In the genomic region with DNA sequence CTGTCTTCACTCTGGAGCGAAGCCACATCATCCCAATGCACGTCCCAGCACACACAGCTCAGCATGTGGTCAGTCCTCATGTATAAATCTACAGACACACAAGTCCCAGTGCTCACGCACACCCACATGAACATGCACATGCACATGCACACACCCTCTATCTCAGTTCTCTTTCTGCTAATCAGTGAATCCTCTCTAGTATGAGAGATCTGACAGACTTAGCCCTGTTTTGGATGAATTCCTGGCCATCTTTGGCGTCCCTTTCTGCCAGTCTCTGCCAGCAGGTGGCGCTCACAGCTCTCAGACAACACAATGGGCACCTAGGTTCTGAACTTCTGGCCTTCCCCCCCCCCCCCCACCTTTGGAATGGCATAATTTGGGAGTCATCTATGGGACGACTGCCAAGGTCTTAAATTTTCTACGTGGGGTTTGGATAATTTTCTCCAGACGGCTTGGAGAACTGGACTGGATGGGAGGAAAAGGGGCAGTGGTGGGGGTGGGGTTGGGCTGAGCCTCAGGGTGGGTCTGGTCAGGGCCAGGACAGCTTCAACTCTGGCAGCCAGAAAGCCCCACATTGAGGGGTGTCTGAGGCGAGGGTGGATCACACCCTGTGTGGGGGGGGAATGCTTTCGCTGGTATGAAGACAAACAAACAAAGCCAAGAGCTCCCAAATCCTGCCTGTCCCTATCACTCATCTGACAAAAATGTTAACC, we compare ENCODE assay signal across 9 mouse cellular contexts.
DNase-seq lines count a peak whose midpoint lies in the region; ATAC-seq and TF ChIP-seq lines count a peak whose summit lies in the region.
"Had no signal": no experiment of that assay in that cellular context is flagged by ENCODE, and none has a peak within 500 bp of the region (broad histone marks: within the 10 kb centered on the region; RNA-seq: fewer than 3 reads in every experiment).

No protein-coding gene starts in this region.

- H3K4me3 ChIP-seq in midbrain, embryonic 11.5 days (ENCODE audit: low read depth, low read length): no peak overlapping the region
- no peak overlapping the region for H3K4me3 ChIP-seq in small intestine, adult 2 months (ENCODE audit: low read depth, low read length)

- H3K27ac ChIP-seq in midbrain, embryonic 11.5 days (ENCODE audit: low read depth, low read length): no peak overlapping the region
- no peak overlapping the region for H3K27ac ChIP-seq in small intestine, adult 2 months (ENCODE audit: insufficient read depth, low read depth, low read length)
- H3K27ac ChIP-seq: macrophage had no signal

- DNase-seq in R1 (ENCODE audit: low read depth, low spot score): peak; percentile 64
- peak; percentile 88 for DNase-seq in cerebellum, adult 9-10 months
- peak; percentile 42 to 74 for DNase-seq in frontal cortex, postnatal 14 days (ENCODE audit: low spot score in 2 of 2)
- DNase-seq in induced T-regulatory cell, adult 2 months (ENCODE audit: low read depth): peak; percentile 76
- peak; percentile 73 to 78 for DNase-seq in left cerebral cortex, postnatal 10 days (ENCODE audit: extremely low spot score in 1 of 2, low spot score in 2 of 2)
- DNase-seq in midbrain, embryonic 11.5 days (ENCODE audit: low spot score, missing footprints): peak; percentile 99

- no peaks in the 10 kb centered on the region for H3K4me1 ChIP-seq in midbrain, embryonic 11.5 days (ENCODE audit: control insufficient read depth, insufficient read depth, low read length)
- peaks cover 2% of the 10 kb centered on the region; the same call in 1 of the 2 replicates for H3K4me1 ChIP-seq in small intestine, adult 2 months (ENCODE audit: control insufficient read depth, insufficient read depth, insufficient read length, low read length)

- no peak overlapping the region for H3K4me2 ChIP-seq in midbrain, embryonic 11.5 days

- H3K9me3 ChIP-seq in midbrain, embryonic 11.5 days (ENCODE audit: control insufficient read depth, low read length): no peaks in the 10 kb centered on the region

- H3K36me3 ChIP-seq in midbrain, embryonic 11.5 days (ENCODE audit: control insufficient read depth, insufficient read depth, low read length): no peaks in the 10 kb centered on the region
- no peaks in the 10 kb centered on the region for H3K36me3 ChIP-seq in small intestine, adult 2 months (ENCODE audit: control insufficient read depth, insufficient read depth, low read length)

- intact Hi-C loops in left cerebral cortex, postnatal 10 days (cut with DNase I): loop anchor here (2.0 kb wide), 2 partner anchors 338 to 508 kb away; no protein-coding TSS in a partner anchor

- WGBS in midbrain, embryonic 11.5 days: 19% methylated on average over 10 of the region's 10 CpGs
- 28% methylated on average over 10 of the region's 10 CpGs for WGBS in small intestine, adult 2 months

- H3K27me3 ChIP-seq in midbrain, embryonic 11.5 days (ENCODE audit: control insufficient read depth, insufficient read depth, low read length): peaks cover 95% of the 10 kb centered on the region
- no peaks in the 10 kb centered on the region for H3K27me3 ChIP-seq in small intestine, adult 2 months (ENCODE audit: control insufficient read depth, insufficient read depth, low read length)

- ATAC-seq in midbrain, embryonic 11.5 days (ENCODE audit: low FRiP score): peak; percentile 67
- no peak for ATAC-seq in erythroblast, adult 5-6 weeks (replicated peaks; ENCODE audit: low FRiP score, poor library complexity, severe bottlenecking)

- TF ChIP-seq POLR2A in small intestine, adult 2 months (IDR thresholded peaks at IDR 0.05; ENCODE audit: low read depth, low read length): no peak

- peak; percentile 91; the same call in 1 of the 2 replicates for TF ChIP-seq CTCF in small intestine, adult 2 months (IDR thresholded peaks at IDR 0.05; ENCODE audit: extremely low read depth, insufficient read length, insufficient replicate concordance, low read depth, low read length)

- no peak overlapping the region for H3K9ac ChIP-seq in midbrain, embryonic 11.5 days (ENCODE audit: low read length)
